Mouse (Mus musculus) brain, embryonic 14.5 days (tissue): ENCODE data around the gene Zbtb12. TPM values are rescaled to one million over a fixed set of nuclear protein-coding genes. Genes with fewer than 3 reads are reported as not detected.
A peak's percentile ranks its signal among the peaks of the same experiment; 100 is the strongest.
"Not testable (repeated sequence)": the region's sequence is repeated elsewhere in the genome, so short reads cannot be mapped to it uniquely, and the experiment has no call there.

Source experiments
- DNase-seq: peaks from one replicate; pipeline ENCODE4 v3.0.0-alpha.2; 2011; ENCODE audit warnings: low read depth
- CTCF ChIP-seq: fragments of 200-500 bp; IDR thresholded peaks from 2 replicates; pipeline ENCODE4 v1.5.1; 2012; ENCODE audit warnings: inconsistent platforms, mild to moderate bottlenecking, moderate library complexity, borderline replicate concordance; ENCODE audit not compliant: insufficient read depth, insufficient read length; ENCODE audit errors: extremely low read depth
- POLR2A ChIP-seq: fragments of 200-500 bp; IDR thresholded peaks from 2 replicates; pipeline ENCODE4 v1.6.1; 2012; ENCODE audit warnings: mild to moderate bottlenecking, inconsistent platforms, borderline replicate concordance; ENCODE audit not compliant: poor library complexity, insufficient read depth, insufficient read length, severe bottlenecking; ENCODE audit errors: extremely low read depth
- polyA plus RNA-seq: library from polyadenylated mRNA; depleted of rRNA; stranded (reverse); fragments of >200 nt; gene quantifications from 2 replicates; pipeline ENCODE4 v1.2.3, GENCODE M21; 2012; rRNA removed

Gene Zbtb12
- 116 and 135 TPM in 2 replicates for polyA plus RNA-seq

DNA sequence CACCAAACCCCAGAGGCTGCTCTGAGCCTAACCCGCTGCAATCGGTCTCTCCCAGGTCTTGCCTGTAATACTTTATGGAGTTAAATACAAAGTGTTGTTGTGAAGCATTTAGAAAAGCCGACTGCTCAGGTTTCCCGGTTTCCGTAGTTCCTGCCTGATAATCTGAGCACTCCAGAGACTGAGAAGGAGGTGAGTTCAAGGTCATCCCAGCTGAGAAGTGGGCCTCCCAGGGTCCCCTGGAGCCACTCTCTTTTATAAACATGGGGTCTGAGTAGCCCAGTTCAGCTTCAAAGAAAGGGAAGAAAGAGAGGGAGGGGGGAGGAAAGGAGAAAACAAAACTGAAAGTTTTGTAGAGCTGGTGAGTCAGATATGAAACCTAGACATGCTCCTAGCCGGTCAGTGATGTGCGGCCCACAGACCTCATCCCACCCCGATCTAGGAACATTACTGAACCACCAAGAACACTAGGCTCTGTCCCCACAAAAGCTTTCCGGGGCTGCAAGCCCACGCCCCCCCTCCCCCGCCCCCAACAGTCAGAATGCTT lies at the start of gene Zbtb12:
TSS of gene Zbtb12 (plus strand) at position 148 of the 544 bp plus-strand sequence.
- DNase-seq = no peak
- TF ChIP-seq POLR2A (no peak), CTCF (no peak)

DNA sequence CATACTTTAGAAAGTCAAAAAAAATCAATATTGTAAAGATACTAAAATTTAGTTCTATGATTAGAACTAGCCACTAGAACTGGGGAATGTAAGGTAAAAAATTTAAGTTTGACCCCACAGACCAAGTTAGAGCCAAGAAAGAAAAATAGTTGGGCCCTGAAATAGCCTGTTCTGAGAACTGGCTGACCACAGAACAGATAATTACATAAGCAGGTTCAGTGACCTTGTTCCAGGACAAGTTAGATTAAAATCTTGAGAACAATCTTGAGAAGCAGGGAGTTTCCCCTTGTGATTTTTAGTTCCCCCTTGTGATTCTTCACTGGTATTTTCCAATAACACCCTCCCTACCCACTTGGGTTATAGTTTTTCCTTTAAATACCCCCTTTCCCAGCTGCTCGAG lies 48.5 kb upstream of the Zbtb12 start:
- not testable (repeated sequence) for DNase-seq

DNA sequence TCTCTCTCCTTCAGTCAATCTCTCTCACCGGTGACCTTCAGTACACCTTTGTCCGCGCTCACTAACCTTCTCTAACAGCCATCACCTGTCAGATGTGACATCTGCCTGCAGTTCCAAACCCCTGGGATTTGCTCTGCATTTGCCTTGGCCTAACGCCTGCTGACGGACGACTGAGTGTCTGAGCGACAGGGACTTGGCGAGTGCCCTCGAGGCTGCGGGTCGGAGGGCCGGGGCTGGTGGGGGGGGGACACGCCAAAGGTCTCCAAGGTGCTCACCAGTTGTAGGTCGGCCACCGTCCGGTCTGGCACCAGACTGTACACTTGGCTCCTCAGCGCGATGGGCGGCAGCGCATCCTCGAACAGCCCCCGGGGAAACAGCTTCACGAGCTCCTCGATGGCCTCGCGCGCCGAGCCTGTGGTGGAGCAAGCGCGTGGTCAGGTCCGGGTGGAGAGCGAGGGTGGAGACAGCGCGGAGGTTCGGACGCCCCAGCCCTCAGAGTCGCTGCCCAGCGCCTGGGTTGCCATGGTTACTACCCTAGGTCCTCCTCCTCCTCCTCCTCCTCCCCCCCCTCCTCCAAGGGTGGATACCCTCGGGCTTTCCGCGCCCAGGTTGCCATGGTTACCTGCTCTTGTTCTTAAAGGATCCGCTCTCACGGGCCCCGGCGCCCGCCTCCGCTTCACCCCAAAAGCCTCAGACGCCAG lies 43.0 kb upstream of the Zbtb12 start:
- no peak for DNase-seq
- TF ChIP-seq CTCF (no peak), POLR2A (no peak)

DNA sequence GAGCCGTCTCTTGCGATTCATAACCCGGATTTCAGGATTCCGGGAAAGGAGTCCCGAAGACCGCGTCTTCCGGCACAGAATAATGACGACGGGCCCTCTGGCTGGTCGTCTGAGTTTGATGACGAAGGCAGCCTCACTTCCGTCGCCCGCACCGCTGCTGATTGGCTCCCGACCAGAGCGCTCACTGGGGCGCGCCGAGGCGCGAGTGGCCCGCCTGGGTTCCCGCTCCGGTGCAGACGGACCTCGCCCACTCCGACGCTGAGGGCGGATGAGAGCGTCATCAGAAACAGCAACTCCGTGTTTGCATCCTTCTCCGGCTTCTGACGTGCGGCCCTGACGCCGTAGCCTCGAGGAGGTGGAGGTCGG lies 42.4 kb upstream of the Zbtb12 start, which contains the start of the genes Stk19 and Dxo:
TSS of gene Stk19 (minus strand) at position 90 of the 366 bp plus-strand sequence.
TSS of gene Dxo (plus strand) at position 164 of the 366 bp plus-strand sequence.
- TF ChIP-seq POLR2A (peak; percentile 84), CTCF (no peak)
- peak; percentile 99 for DNase-seq

DNA sequence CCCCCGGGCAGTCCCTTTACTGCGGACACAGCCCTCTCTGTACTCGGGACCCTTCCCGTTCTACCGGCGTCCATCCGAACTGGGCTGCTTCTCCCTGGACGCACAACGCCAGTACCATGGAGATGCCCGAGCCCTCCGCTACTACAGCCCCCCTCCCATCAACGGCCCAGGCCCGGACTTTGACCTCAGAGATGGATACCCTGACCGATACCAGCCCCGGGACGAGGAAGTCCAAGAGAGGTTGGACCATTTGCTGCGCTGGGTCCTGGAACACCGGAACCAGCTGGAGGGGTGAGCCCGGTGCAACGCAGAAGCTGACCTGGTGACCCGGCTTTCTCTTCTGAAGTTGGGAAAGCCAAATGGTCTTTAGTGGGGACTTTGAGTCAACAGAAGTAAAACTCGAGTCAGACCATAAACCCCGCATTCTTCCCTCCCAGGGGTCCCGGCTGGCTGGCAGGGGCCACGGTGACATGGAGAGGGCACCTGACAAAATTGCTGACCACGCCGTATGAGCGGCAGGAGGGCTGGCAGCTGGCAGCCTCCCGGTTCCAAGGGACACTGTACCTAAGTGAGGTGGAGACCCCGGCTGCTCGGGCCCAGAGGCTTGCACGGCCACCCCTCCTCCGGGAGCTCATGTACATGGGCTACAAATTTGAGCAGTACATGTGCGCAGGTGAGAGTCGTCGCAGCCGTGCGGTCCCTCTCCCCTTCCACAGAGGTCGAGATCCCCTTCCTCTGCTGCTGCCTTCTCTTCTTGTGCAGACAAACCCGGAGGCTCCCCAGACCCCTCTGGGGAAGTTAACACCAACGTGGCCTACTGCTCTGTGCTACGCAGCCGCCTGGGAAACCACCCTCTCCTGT lies 41.6 kb upstream of the Zbtb12 start:
- no peak for DNase-seq
- TF ChIP-seq POLR2A (no peak), CTCF (no peak)

DNA sequence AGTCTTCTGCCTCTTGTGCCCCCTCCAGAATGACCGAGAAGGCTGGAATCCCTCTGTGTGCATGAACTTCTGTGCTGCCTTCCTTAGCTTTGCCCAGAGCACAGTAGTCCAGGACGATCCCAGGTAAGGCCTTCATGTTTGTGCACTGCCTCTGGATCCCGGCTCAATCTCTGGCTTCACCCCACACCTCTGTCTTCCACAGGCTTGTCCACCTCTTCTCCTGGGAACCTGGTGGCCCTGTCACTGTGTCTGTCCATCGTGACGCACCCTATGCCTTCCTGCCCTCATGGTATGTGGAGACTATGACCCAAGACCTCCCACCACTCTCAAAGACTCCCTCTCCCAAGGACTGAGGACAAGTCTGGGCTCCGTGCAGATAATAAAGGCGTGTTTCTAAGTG lies 40.5 kb upstream of the Zbtb12 start:
- no peak for DNase-seq
- no peak for TF ChIP-seq CTCF
- TF ChIP-seq POLR2A = no peak

DNA sequence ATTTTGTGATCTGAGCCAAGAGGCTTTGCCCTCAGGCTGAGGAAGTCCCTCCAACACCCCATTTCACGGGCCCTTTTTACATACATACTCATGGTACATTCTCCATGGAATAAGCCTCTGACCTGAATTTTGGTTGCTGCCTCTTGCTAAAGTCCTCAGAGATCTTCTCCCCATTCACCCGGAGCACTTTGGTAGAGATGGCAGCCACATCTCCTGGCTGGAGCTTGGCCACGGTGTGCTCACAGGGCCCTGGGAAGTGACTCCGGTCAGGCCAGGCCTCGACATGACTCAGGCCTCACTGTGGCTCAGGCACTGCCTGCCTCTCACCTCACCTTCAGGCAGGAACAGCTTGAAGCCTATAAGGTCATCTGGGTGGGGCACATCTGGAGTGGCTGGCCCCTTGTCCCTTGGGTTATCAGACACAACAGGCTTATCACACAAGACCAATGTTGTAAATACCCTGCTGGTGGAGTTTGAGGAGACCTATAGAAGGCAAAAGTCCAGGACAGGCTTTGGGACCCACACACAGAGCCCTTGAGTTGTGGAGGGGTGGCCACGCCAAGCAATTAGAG lies 38.5 kb upstream of the Zbtb12 start:
- no peak for DNase-seq
- no peak for TF ChIP-seq POLR2A

DNA sequence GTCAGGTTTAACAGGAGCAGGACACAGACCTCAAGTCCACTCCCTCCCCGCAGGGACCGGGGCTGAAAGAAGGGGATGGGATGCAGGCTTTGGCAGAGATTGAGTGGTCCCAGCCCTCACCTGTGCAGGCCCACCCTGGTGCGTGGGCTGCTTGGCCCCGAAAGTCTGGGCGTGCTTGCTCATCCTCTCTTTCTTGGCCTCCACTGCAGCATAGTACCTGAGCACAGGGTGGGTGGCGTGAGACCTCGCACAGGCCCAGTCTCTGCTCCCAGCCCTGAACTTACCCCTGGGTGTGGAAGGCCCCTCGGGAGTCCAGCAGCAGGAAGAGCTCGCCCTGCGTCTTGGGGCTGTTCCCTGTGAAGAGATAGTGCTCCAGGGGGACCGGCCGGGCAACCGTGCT lies 34.4 kb upstream of the Zbtb12 start:
- no peak for TF ChIP-seq POLR2A
- TF ChIP-seq CTCF = no peak
- DNase-seq = no peak

DNA sequence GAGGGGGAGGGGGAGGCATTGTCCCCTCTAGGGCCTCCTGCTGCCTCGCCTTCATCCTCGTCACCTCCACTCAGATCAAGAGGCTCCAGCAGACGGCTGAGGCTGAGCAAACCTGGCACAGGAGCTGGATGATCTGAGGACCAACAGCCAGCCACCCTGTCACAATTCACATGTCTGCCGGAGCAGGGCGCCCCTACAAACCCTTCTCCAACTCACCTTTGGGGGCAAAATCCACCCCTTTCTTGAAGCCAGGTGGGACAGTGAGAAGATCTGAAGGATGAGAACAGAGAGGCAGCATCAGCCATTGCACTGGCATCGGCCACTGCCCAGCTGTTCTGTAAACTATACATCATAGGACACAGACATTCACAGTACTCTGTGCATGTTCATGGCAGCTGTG lies 32.1 kb upstream of the Zbtb12 start:
- no peak for DNase-seq
- TF ChIP-seq CTCF (no peak), POLR2A (no peak)

DNA sequence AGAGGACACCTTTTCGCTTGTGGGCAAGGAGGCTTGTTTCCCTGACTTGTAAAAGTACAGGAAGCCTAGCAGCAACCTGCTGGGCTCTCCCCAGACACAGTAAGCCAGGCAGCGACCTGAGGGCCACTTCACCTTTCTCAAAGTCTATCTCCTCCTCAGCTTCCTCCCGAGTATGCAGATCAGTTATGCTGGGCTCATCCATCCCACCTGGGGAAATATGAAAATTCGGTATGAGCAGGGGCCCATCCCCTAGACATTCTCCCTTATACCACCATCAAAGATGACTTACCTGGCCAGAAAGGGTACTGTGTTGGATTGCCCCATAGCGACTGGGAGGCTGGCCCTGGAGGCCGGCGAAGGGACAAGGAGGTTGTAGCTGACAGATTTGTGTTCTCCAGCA lies 31.7 kb upstream of the Zbtb12 start:
- TF ChIP-seq POLR2A = no peak
- no peak for TF ChIP-seq CTCF
- no peak for DNase-seq

DNA sequence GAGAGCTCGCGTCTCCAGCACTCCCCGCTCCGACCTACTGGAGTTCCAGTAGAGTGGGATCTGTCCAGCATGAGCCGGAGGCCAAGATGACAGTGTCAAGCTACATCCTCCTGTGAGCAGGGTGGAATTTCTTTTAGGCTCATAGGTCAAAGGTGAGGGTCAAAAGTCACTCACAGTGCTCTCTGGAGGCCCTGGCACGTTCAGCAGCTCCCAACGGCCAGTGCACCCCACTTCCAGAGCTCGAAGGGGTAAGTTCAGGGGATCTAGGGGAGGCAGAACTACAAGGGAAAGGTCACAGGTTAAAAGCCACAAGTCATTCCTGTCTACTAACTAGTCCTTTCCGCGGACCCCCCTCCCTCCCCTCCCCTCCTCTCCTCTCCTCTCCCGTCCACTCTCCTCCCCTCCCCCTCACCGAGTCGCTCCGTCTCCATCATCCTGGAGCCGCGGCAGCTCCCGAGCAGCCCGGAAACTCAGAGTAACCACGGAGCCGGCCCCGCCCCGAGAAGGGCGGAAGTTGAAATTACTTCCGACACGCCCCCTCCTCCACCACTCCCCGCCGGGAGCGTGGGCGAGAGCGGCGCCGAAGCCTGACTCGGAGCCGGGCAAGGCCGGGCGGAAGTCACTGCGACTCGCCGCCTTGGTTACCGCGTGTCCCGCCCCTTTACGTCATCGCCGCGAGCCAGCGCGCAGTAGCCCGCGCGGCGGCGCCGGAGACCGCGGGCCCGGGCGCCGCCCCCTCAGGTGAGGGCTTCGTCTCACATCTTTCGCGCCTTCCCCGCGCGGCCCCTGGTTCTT lies 29.4 kb upstream of the Zbtb12 start, which contains the start of the genes Skiv2l and Nelfe:
TSS of gene Skiv2l (minus strand) at position 489 of the 795 bp plus-strand sequence.
TSS of gene Nelfe (plus strand) at position 670 of the 795 bp plus-strand sequence.
- DNase-seq = peak; percentile 99
- TF ChIP-seq CTCF = no peak
- peak; percentile 96 for TF ChIP-seq POLR2A
